Mouse (Mus musculus) lung, postnatal 10 days (tissue): ENCODE data around the gene Zc3h4.

Source experiments
- DNase-seq: peaks from one replicate; pipeline ENCODE4 v3.0.0; 2021

The Zc3h4 gene

GRCm38 (mm10) chr7:16401991-16402431 is 1.3 kb downstream of the Zc3h4 start:
- DNase-seq: peak; percentile 70

DNA sequence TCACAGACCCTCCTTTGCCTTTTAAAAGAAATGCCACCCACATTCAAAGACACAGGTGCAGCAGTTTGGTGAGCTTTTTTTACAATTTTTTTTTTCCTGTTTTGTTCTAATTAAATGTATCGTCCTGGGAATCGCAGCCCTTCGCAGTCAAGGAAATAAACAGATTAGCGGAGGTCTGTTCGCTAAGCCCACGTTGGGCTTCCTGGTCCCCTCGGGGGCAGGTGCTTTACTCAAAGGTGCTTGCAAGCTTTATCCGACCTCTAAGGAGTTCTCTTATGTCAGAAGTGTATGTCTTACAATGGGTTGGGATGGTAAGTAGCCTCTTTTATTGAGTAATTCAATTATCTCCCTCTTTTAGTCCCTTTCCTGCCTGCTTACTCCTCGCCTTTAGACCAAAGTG is 1.7 kb downstream of the Zc3h4 start:
- no peak for DNase-seq

DNA sequence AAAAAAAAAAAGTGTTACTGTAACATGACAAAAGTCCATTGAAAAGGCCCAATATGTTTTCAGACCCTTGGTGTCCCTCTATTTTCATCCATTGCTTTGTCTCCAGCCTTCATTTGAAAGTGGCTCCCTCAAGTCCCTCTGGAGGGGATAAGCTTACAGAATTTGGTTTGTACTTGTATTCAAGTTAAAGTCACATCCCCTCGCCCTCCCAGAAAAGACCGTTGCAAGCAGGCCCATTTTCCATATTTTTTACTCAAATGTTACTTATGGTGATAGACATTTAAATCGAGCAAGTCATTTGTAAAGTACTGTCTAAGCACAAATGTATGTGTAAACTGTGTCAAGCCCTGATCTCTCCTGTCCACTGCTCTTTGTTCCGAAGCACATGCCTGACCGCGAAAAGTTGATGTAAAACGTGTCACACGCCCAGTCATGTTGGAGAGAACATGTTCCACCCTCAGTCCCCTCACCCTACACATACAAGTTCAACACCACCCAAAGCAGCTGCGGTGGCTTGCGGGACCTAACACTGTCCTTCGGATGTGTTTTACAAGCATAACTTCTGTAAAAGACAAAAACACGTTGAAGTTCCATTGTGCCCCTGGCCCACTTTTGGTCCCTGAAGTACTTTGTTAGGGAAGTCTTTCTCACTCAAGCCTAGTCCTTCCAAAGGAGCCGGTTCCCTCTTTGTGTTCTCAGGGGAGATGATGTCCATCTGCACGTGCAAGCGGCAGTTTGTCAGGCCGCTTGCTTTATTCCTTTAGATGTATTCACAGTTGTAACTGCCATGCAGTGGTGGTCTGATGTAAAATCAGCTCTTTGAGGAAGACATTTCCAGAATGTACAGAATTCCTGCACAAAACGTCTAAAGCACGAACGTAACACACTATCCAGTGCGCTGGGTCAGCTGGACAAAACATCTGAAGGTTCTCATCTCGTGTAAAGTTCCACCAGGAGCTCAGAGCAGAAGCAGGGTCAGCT is 2.5 kb downstream of the Zc3h4 start:
- peak; percentile 37 for DNase-seq

DNA sequence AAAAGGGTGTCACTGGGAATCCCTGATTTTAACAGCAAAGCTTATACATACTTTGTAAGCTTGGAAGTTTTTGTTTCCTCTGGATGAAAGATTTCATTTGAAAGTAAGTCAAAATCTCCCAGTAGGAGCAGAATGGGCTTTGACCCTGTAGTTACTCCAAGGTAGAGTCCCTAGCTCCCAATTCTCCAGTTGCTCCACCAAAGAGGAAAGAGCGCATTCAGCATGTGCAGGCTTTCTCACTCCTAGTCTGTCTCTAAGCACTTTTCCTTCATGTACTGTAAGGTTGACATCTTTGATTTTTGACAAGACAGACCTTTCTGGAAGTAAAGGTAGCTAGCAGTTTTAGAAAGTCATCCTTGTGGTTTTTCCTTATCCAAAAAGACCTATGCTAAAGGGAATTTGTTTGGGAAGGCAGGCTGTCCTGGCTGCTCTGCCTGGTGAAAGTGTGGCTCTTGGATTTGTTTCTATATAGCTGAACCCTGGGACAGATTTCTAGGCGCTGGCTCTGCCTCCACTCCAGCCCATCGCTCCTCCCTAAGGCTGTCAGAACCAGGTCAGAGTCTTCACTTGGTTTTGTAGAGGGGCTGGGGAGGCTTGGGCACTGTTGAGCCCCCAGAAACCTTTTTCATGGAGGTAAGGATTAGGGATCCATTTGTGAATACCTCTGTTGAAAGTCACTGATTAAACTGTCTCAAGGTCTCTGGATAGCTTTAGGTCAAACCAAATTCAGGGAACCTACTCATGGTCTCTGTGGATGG is 3.8 kb downstream of the Zc3h4 start:
- DNase-seq: peak; percentile 33

DNA sequence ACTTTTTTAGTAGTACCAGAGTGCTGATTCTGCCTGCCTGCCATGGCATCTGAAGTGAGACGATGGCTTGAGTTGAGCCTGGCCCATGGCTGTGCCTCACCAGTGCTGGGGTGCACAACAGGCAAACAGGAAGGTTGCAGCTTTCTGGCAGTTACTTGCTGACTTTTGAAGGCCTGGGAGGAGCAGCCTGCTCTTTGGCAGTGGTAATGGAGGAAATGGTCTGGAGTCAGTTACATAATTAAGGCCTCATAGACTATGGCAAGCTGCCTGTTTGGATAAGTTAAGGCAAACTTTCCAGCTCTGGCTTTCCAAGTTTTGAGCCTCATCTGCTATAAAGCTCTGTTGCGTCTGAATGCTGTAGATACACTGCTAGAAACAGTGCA is 4.4 kb downstream of the Zc3h4 start:
- peak; percentile 80 for DNase-seq

- peak; percentile 90 for DNase-seq
These were observed 5.0 kb downstream of the Zc3h4 start for GRCm38 (mm10) chr7:16405516-16406351.

- DNase-seq: no peak
These were observed 6.3 kb downstream of the Zc3h4 start for GRCm38 (mm10) chr7:16406978-16407377.

DNA sequence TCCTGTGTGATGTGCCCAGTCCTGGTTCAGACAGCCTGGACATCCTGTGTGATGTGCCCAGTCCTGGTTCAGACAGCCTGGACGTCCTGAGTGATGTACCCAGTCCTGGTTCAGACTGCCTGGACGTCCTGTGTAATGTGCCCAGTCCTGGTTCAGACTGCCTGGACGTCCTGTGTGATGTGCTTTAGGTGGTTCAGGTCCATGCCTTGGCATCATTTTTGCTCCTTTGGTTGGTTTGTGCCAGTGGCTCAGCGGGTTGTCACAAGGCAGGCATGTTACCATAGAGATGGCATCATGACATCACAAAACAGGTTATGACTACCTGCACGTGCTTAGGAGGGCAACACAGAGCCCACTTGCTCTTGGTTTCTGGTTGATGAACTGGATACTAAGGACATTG is 10.4 kb downstream of the Zc3h4 start:
- no peak for DNase-seq

GRCm38 (mm10) chr7:16412220-16412896 is 11.6 kb downstream of the Zc3h4 start:
- DNase-seq: peak; percentile 45

- peak; percentile 37 for DNase-seq
These were observed 12.2 kb downstream of the Zc3h4 start for GRCm38 (mm10) chr7:16412930-16413329.

- peak; percentile 56 for DNase-seq
These were observed 14.7 kb downstream of the Zc3h4 start for GRCm38 (mm10) chr7:16415426-16415825.

GRCm38 (mm10) chr7:16417141-16417771 is 16.5 kb downstream of the Zc3h4 start:
- DNase-seq: peak; percentile 78

- no peak for DNase-seq
These were observed 18.0 kb downstream of the Zc3h4 start for GRCm38 (mm10) chr7:16418713-16419112.

DNA sequence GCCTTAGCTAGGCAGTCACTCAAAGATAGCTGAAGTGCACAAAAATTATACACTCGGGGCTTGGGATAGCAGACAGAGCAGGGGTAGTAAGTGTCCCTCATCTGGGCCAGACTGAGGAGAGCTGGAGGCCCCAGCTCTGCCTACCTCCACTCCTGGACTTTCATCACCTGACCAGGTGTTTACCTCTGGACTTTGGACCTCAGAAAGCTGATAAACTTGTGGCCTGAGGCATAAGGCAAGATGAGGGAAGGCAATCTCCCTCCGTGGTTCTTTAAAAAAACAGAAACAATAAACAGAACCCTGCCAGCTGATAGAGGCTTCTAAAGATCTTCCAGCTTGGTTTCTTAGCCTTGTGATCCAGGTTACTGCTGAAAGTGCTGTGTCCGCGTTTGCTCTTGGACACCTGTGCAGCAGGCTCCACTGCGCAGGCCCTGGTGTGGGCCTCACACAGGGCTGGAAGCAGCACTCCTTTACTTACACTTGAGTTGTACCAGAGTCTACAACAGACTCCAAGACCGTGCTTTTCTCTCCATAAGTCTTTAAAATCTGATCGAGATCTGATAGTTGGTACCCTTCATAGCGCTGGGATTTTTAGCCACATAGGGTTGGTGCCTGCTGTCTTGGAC is 19.9 kb downstream of the Zc3h4 start:
- no peak for DNase-seq

DNA sequence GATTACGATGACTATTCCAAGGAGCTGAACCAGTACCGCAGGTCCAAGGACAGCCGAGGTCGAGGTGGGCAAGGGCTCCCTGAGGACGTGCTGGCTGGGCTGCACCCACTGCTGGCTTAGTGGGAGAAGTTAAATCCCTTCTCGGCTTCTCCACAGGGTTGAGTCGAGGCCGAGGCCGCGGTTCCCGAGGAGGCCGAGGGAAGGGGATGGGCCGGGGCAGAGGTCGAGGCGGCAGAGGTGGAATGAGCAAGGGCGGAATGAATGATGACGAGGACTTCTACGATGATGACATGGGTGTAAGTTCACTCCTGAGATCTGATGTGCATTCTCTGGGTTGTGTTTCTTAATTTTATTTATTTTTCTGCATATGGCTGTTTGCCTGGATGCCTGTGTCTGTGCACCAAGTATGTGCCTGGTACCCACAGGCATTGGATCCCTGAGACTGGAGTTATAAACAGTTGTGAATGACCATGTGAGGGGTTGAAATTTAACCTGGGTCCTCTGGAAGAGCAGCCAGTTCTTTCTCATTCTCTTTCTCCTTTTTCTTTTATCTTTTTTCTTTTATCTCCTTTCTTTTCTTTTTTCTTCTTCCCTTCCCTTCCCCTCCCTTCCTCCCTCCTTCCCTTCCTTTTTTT is 21.6 kb downstream of the Zc3h4 start:
- no peak for DNase-seq

GRCm38 (mm10) chr7:16423731-16424130 is 23.0 kb downstream of the Zc3h4 start:
- DNase-seq: no peak

- no peak for DNase-seq
These were observed 25.0 kb downstream of the Zc3h4 start for GRCm38 (mm10) chr7:16425721-16426120.

DNA sequence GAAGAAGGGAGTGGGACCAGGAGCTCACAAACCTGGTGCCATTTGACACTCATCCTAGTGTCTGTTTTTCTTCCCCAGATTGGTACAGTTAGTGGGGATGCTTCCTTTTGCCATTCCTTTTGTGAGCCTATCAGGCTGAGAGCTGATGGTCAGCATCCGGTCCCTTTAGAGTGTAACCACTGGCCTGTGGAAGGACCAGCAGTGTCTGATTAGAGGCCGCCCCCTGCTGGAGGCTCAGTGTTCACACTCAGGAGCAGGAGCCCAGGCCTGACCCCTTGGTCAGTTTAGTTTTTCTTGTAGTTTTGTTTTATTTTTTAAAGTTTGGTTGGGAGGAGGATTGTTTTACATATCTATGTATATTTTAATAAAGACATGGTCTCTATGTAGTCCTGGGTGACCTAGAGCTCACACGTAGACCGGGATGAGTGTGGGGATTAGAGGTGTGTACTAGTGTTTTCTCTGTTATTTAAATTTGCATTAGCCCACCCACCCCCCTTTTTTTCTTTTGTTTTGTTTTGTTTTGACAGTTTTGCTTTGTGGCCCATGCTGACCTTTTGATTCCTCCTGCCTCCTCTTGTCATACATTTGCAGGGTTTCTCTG is 25.5 kb downstream of the Zc3h4 start:
- DNase-seq: peak; percentile 93

DNA sequence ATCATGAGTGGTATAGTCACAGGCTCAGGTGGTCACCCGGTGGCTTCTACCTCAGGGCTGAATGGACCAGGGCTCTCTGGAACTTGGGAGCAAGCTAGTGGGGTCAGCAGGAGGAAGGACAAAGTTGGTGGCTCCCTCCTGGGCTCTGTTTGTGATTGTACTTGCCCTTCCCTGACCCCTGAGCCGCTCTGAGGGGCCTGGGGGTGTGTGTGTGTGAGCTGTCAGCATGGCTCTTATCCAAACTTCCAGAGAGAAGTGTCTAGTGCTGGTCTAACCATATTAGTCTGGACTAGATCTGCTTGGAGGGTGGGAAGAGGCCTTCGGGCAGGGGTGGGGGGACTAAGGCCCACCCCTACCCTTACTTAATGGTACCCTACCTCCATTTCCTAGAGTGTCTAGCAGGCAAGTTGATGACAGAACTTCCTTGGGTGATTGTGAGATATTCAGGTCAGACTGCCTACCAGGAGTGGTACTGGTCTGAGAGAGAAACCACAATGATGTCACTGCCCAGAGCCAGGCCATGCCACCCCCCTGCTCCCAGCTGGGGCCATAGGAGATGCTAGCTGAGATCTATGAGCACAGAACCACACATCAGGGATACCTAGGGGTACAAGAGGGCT is 32.8 kb downstream of the Zc3h4 start:
- DNase-seq: no peak

DNA sequence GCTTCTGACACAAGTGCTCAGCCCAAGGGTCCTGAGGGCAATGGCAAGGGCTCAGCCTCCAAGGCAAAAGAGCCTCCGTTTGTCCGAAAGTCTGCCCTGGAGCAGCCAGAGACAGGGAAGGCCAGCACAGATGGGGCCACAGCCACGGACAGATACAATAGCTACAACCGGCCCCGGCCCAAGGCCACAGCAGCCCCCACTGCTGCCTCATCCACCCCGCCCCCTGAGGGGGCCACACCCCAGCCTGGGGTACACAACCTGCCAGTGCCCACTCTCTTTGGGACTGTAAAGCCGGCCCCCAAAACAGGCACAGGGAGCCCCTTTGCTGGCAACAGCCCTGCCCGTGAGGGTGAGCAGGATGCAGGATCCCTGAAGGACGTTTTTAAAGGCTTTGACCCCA is 34.4 kb downstream of the Zc3h4 start:
- DNase-seq: no peak
